Mouse (Mus musculus): ENCODE data around the gene Cdk18.

GRCm38 (mm10) chr1:132065001-132065400 is 74.5 kb downstream of the Cdk18 start:
- TF ChIP-seq CTCF (IDR thresholded peaks at IDR 0.05; ENCODE audit: low read depth, low read length) (no peak), GATA1 (IDR thresholded peaks at IDR 0.05; ENCODE audit: borderline replicate concordance, low read length) (no peak)

All from G1E (cell line).